Mouse (Mus musculus): Measurements from ENCODE around the gene Klf15. TPM values are rescaled to one million over a fixed set of nuclear protein-coding genes. Genes with fewer than 3 reads are reported as not detected.

The Klf15 gene
- polyA plus RNA-seq, 1 experiment: not detected

GRCm38 (mm10) chr6:90436192-90436907 is 26.0 kb upstream of the Klf15 start:
- TF ChIP-seq POLR2A (IDR thresholded peaks at IDR 0.05; ENCODE audit: insufficient read depth, low read depth, low read length): no peak
- no peak for TF ChIP-seq CTCF (IDR thresholded peaks at IDR 0.05; ENCODE audit: insufficient read depth, low read depth, low read length)
- 84% methylated on average over 10 of the region's 10 CpGs for WGBS
- H3K4me3 ChIP-seq (ENCODE audit: insufficient read depth, low read depth, low read length): no peak overlapping the region

GRCm38 (mm10) chr6:90437041-90437440 is 25.3 kb upstream of the Klf15 start:
- H3K4me3 ChIP-seq (ENCODE audit: insufficient read depth, low read depth, low read length): no peak overlapping the region
- TF ChIP-seq POLR2A (IDR thresholded peaks at IDR 0.05; ENCODE audit: insufficient read depth, low read depth, low read length): no peak
- no peak for TF ChIP-seq CTCF (IDR thresholded peaks at IDR 0.05; ENCODE audit: insufficient read depth, low read depth, low read length)
- H3K4me1 ChIP-seq (ENCODE audit: control insufficient read depth, insufficient read depth, low read length): peaks cover 2% of the 10 kb centered on the region
- no peak overlapping the region for H3K27ac ChIP-seq (ENCODE audit: insufficient read depth, low read depth, low read length)
- 93% methylated on average over 3 of the region's 3 CpGs for WGBS

More at GRCm38 (mm10) chr6:90436192-90436907, 26.0 kb upstream of the Klf15 start:
- H3K27ac ChIP-seq (ENCODE audit: insufficient read depth, low read depth, low read length): no peak overlapping the region
- H3K4me1 ChIP-seq (ENCODE audit: control insufficient read depth, insufficient read depth, low read length): peaks cover 2% of the 10 kb centered on the region

- Histone ChIP-seq H3K4me3 (ENCODE audit: insufficient read depth, low read depth, low read length) (no peak overlapping the region), H3K4me1 (ENCODE audit: control insufficient read depth, insufficient read depth, low read length) (peaks cover 4% of the 10 kb centered on the region; the same call in 1 of the 2 replicates), H3K27ac (ENCODE audit: insufficient read depth, low read depth, low read length) (no peak overlapping the region)
- 64% methylated on average over 4 of the region's 4 CpGs for WGBS
- TF ChIP-seq CTCF (IDR thresholded peaks at IDR 0.05; ENCODE audit: insufficient read depth, low read depth, low read length) (no peak), POLR2A (IDR thresholded peaks at IDR 0.05; ENCODE audit: insufficient read depth, low read depth, low read length) (no peak)
Measured at GRCm38 (mm10) chr6:90446883-90447282, 15.5 kb upstream of the Klf15 start.

GRCm38 (mm10) chr6:90450179-90450578 is 12.2 kb upstream of the Klf15 start:
- 30% methylated on average over 7 of the region's 7 CpGs for WGBS
- H3K27ac ChIP-seq (ENCODE audit: insufficient read depth, low read depth, low read length): no peak overlapping the region

GRCm38 (mm10) chr6:90450697-90451096 is 11.7 kb upstream of the Klf15 start:
- peaks cover 4% of the 10 kb centered on the region; the same call in 1 of the 2 replicates for H3K4me1 ChIP-seq (ENCODE audit: control insufficient read depth, insufficient read depth, low read length)
- H3K27ac ChIP-seq (ENCODE audit: insufficient read depth, low read depth, low read length): no peak overlapping the region
- TF ChIP-seq CTCF (IDR thresholded peaks at IDR 0.05; ENCODE audit: insufficient read depth, low read depth, low read length) (no peak), POLR2A (IDR thresholded peaks at IDR 0.05; ENCODE audit: insufficient read depth, low read depth, low read length) (no peak)
- WGBS: 51% methylated on average over 5 of the region's 5 CpGs
- no peak overlapping the region for H3K4me3 ChIP-seq (ENCODE audit: insufficient read depth, low read depth, low read length)

More at GRCm38 (mm10) chr6:90450179-90450578, 12.2 kb upstream of the Klf15 start:
- H3K4me1 ChIP-seq (ENCODE audit: control insufficient read depth, insufficient read depth, low read length): peaks cover 4% of the 10 kb centered on the region; the same call in 1 of the 2 replicates
- no peak for TF ChIP-seq POLR2A (IDR thresholded peaks at IDR 0.05; ENCODE audit: insufficient read depth, low read depth, low read length)
- no peak for TF ChIP-seq CTCF (IDR thresholded peaks at IDR 0.05; ENCODE audit: insufficient read depth, low read depth, low read length)
- H3K4me3 ChIP-seq (ENCODE audit: insufficient read depth, low read depth, low read length): no peak overlapping the region

- H3K27ac ChIP-seq (ENCODE audit: insufficient read depth, low read depth, low read length): no peak overlapping the region
- 95% methylated on average over 5 of the region's 5 CpGs for WGBS
- peaks cover 3% of the 10 kb centered on the region; the same call in 1 of the 2 replicates for H3K4me1 ChIP-seq (ENCODE audit: control insufficient read depth, insufficient read depth, low read length)
- no peak for TF ChIP-seq CTCF (IDR thresholded peaks at IDR 0.05; ENCODE audit: insufficient read depth, low read depth, low read length)
- no peak for TF ChIP-seq POLR2A (IDR thresholded peaks at IDR 0.05; ENCODE audit: insufficient read depth, low read depth, low read length)
- H3K4me3 ChIP-seq (ENCODE audit: insufficient read depth, low read depth, low read length): no peak overlapping the region
Measured at GRCm38 (mm10) chr6:90451512-90451911, 10.9 kb upstream of the Klf15 start.

- no peak for TF ChIP-seq POLR2A (IDR thresholded peaks at IDR 0.05; ENCODE audit: insufficient read depth, low read depth, low read length)
- TF ChIP-seq CTCF (IDR thresholded peaks at IDR 0.05; ENCODE audit: insufficient read depth, low read depth, low read length): no peak
- H3K4me3 ChIP-seq (ENCODE audit: insufficient read depth, low read depth, low read length): no peak overlapping the region
- no peaks in the 10 kb centered on the region; the same call in 1 of the 2 replicates for H3K4me1 ChIP-seq (ENCODE audit: control insufficient read depth, insufficient read depth, low read length)
- H3K27ac ChIP-seq (ENCODE audit: insufficient read depth, low read depth, low read length): no peak overlapping the region
Measured at GRCm38 (mm10) chr6:90452603-90453002, 9.8 kb upstream of the Klf15 start.

- TF ChIP-seq POLR2A (IDR thresholded peaks at IDR 0.05; ENCODE audit: insufficient read depth, low read depth, low read length): no peak
- TF ChIP-seq CTCF (IDR thresholded peaks at IDR 0.05; ENCODE audit: insufficient read depth, low read depth, low read length): no peak
- WGBS: 91% methylated on average over 5 of the region's 5 CpGs
- no peak overlapping the region for H3K4me3 ChIP-seq (ENCODE audit: insufficient read depth, low read depth, low read length)
- no peak overlapping the region for H3K27ac ChIP-seq (ENCODE audit: insufficient read depth, low read depth, low read length)
- no peaks in the 10 kb centered on the region; the same call in 1 of the 2 replicates for H3K4me1 ChIP-seq (ENCODE audit: control insufficient read depth, insufficient read depth, low read length)
Measured at GRCm38 (mm10) chr6:90453751-90454150, 8.6 kb upstream of the Klf15 start.

GRCm38 (mm10) chr6:90457421-90457820 is 5.0 kb upstream of the Klf15 start:
- Histone ChIP-seq H3K4me1 (ENCODE audit: control insufficient read depth, insufficient read depth, low read length) (0 out of 2 replicates have a peak, but pooled peaks cover 6% of the 10 kb centered on the region), H3K4me3 (ENCODE audit: insufficient read depth, low read depth, low read length) (no peak overlapping the region), H3K27ac (ENCODE audit: insufficient read depth, low read depth, low read length) (no peak overlapping the region)
- TF ChIP-seq POLR2A (IDR thresholded peaks at IDR 0.05; ENCODE audit: insufficient read depth, low read depth, low read length) (no peak), CTCF (IDR thresholded peaks at IDR 0.05; ENCODE audit: insufficient read depth, low read depth, low read length) (no peak)
- 89% methylated on average over 2 of the region's 2 CpGs for WGBS

All from olfactory bulb, adult 2 months (tissue).